Mouse (Mus musculus) midbrain, embryonic 13.5 days (tissue): Measurements from ENCODE around the gene Prm3. TPM values are rescaled to one million over a fixed set of nuclear protein-coding genes. Genes with fewer than 3 reads are reported as not detected.
A peak's percentile ranks its signal among the peaks of the same experiment; 100 is the strongest.

Experiments used
- ATAC-seq: fragments of 200-750 bp; cut with Nextera tagmentation; 2 replicates; pipeline ENCODE4 v1.8.0; 2017; ENCODE audit warnings: mild to moderate bottlenecking, moderate TSS enrichment, moderate library complexity
- H3K27ac ChIP-seq: fragments of 300-500 bp; sonication (generic); 2 replicates; pipeline ENCODE4 v1.5.1; 2015; ENCODE audit warnings: inconsistent platforms, mild to moderate bottlenecking, moderate library complexity
- H3K27me3 ChIP-seq: fragments of 300-500 bp; sonication (generic); 2 replicates; pipeline ENCODE4 v1.6.1; 2015; ENCODE audit warnings: mild to moderate bottlenecking, inconsistent platforms
- H3K36me3 ChIP-seq: fragments of 300-500 bp; sonication (generic); 2 replicates; pipeline ENCODE4 v1.6.1; 2015; ENCODE audit warnings: mild to moderate bottlenecking, inconsistent platforms
- H3K4me1 ChIP-seq: fragments of 300-500 bp; sonication (generic); replicated peaks from 2 replicates; pipeline ENCODE4 v1.6.1; 2015; ENCODE audit warnings: inconsistent platforms
- H3K4me2 ChIP-seq: fragments of 300-500 bp; sonication (generic); replicated peaks from 2 replicates; pipeline ENCODE4 v1.6.1; 2015; ENCODE audit warnings: moderate library complexity, mild to moderate bottlenecking, inconsistent platforms
- H3K4me3 ChIP-seq: fragments of 300-500 bp; sonication (generic); replicated peaks from 2 replicates; pipeline ENCODE4 v1.5.1; 2015; ENCODE audit warnings: mild to moderate bottlenecking, inconsistent platforms
- H3K9ac ChIP-seq: fragments of 300-500 bp; sonication (generic); replicated peaks from 2 replicates; pipeline ENCODE4 v1.6.1; 2015; ENCODE audit warnings: mild to moderate bottlenecking, inconsistent platforms
- H3K9me3 ChIP-seq: fragments of 300-500 bp; sonication (generic); 2 replicates; pipeline ENCODE4 v1.6.1; 2016; ENCODE audit warnings: mild to moderate bottlenecking, inconsistent platforms
- WGBS: fragments of 180-500 bp; shearing (Covaris S2); methylation state at CpG from one replicate; pipeline ENCODE4 v1.1.7; 2015; 5-methylcytosine and 5-hydroxymethylcytosine counted together
- polyA plus RNA-seq: library from polyadenylated mRNA; unstranded; fragments of >200 nt; fragmentation: Nextera tagmentation; extraction: Ambion mirVana; gene quantifications from 2 replicates; pipeline ENCODE4 v1.2.1, GENCODE M21; 2015

Prm3 gene
- polyA plus RNA-seq, 1 experiment from 2014 or later = not detected

DNA sequence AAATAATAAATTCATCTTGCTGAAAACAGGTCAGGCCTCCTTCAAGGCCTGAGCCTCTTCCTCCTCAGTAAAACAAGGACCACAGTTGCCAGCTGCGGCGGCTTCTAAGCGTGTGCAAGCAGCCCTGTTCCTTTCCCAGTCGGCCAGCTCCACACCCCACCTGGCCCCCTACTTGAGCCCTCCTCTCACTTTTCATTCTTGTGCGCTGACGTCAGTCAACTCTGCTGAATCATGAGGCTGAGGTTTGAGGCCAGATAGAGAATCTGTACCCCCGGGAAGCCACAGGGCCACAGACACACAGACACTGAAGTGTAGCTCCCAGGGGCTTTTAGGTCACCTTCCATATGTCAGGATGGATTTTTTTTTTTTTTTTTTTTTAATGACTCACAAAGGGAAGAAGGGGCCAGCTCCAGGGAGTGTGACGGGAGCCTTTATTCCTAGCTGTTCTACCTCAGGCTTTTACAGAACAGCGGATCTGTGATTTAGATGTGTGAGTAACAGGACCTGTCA is 8.8 kb downstream of the Prm3 start:
- Histone ChIP-seq H3K4me1 (peaks cover 29% of the 10 kb centered on the region), H3K27me3 (peaks cover 26% of the 10 kb centered on the region), H3K27ac (no peak overlapping the region), H3K36me3 (no peaks in the 10 kb centered on the region), H3K4me3 (no peak overlapping the region), H3K4me2 (no peak overlapping the region), H3K9me3 (no peaks in the 10 kb centered on the region), H3K9ac (no peak overlapping the region)
- ATAC-seq = no peak
- WGBS = 42% methylated on average over 9 of the region's 9 CpGs

DNA sequence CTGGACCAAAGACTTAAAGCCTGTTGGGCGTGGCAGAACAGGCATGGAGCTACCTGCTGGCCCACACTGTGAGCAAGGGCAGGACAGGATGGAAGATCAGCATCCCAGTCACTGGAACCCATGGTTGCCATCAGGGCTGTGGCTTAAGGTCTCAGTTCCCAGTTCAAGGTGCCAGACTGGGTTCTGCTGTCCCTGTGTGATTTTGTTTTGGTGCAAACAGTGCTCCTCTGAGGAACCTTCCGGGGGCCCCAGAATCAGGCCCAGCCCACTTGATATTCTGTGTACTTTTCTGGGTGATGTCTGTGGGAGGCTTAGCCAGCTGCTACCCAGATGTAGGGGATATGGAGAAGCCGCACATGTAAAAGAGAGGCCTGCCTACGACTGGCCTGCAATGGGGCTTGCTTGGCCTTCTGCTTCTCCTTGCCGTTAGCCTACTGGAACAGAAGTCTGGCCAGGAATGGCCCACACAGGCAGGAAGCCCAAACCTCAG is 10.0 kb downstream of the Prm3 start:
- no peaks in the 10 kb centered on the region for H3K36me3 ChIP-seq
- 86% methylated on average over 5 of the region's 5 CpGs for WGBS
- no peak overlapping the region for H3K4me3 ChIP-seq
- peaks cover 26% of the 10 kb centered on the region for H3K27me3 ChIP-seq
- peaks cover 24% of the 10 kb centered on the region for H3K4me1 ChIP-seq
- ATAC-seq = no peak
- H3K27ac ChIP-seq = no peak overlapping the region
- no peaks in the 10 kb centered on the region for H3K9me3 ChIP-seq
- 0 out of 2 replicates have a peak overlapping the region, but pooled peaks have one; percentile 14 for H3K9ac ChIP-seq
- H3K4me2 ChIP-seq = no peak overlapping the region

DNA sequence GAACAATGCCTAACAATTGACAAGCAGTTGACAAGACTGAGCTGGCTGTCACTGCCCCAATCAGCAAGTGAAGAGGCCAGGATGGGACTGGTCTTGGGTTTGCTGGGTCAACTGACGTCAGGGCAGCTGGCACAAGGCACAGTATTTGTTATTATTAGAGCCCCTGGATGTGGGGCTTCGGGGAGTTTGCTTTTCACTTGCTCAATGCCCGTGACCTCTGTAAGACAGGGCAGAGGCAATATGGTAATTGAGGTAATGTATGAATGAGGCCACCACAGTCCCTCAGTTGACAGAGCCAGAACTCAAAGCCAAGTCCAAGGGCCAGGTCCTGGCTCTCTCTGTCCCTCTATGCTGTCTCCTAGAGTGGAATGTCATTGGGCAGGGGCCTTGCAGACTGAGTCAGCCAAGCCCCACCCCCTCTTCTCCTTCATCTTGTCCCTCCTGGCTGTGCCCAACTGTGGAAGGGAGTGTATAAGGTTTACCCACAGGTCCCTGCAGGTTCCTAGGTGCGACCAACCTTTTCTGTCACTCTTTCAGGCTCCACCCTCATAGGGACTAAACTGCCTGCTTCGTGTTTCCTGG is 13.0 kb downstream of the Prm3 start:
- H3K9me3 ChIP-seq = no peaks in the 10 kb centered on the region
- no peak overlapping the region for H3K27ac ChIP-seq
- 74% methylated on average over 5 of the region's 5 CpGs for WGBS
- H3K9ac ChIP-seq = no peak overlapping the region
- no peak overlapping the region for H3K4me2 ChIP-seq
- no peaks in the 10 kb centered on the region for H3K36me3 ChIP-seq
- no peak overlapping the region for H3K4me3 ChIP-seq
- peaks cover 4% of the 10 kb centered on the region for H3K27me3 ChIP-seq
- H3K4me1 ChIP-seq = peaks cover 10% of the 10 kb centered on the region
- no peak for ATAC-seq

DNA sequence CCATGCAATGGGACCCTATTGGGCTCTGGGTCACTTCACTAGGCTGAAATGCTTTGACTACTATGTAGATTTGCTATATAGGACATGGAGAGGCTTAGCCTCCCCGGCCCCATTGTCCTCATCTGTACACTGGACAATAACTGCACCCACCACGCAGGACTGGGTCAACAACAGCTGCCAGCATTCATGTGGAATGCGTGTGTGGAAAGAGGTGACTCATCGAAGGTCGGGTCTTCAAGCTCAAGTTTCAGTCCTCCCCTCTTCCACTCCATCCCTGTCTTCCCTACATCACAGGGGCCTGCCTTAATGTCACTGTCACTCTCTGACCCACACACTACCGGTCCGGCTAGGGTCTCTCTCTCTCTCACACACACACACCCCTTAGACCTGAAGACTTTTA is 14.4 kb downstream of the Prm3 start:
- no peaks in the 10 kb centered on the region for H3K9me3 ChIP-seq
- H3K27ac ChIP-seq = no peak overlapping the region
- no peak overlapping the region for H3K9ac ChIP-seq
- no peaks in the 10 kb centered on the region for H3K4me1 ChIP-seq
- no peak overlapping the region for H3K4me2 ChIP-seq
- 72% methylated on average over 7 of the region's 7 CpGs for WGBS
- no peaks in the 10 kb centered on the region for H3K27me3 ChIP-seq
- no peak overlapping the region for H3K4me3 ChIP-seq
- H3K36me3 ChIP-seq = no peaks in the 10 kb centered on the region
- ATAC-seq = no peak

DNA sequence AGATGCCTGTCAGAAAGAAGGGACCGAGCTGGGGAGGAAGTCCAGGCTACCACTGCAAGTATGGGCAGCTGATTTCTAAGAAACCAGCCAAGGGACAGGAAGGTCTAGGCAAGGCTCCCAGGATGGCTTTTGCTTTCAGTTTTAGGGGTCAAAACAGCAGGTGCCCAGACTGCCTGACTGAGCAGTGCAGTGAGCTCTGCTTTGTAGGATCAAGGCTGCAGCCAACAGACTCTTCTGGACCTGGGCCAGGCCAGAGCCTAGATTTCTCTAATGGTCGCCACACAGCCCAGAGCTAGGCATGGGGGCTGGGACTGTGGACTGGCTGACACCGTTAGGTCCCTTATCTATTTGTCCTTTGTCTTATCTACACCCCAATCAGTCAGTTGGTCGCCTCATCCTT is 16.0 kb downstream of the Prm3 start:
- no peak for ATAC-seq
- Histone ChIP-seq H3K36me3 (no peaks in the 10 kb centered on the region), H3K4me2 (no peak overlapping the region), H3K27ac (no peak overlapping the region), H3K27me3 (0 out of 2 replicates have a peak, but pooled peaks cover 2% of the 10 kb centered on the region), H3K4me3 (no peak overlapping the region), H3K9ac (no peak overlapping the region), H3K9me3 (no peaks in the 10 kb centered on the region), H3K4me1 (no peaks in the 10 kb centered on the region)
- 84% methylated on average over 4 of the region's 4 CpGs for WGBS

DNA sequence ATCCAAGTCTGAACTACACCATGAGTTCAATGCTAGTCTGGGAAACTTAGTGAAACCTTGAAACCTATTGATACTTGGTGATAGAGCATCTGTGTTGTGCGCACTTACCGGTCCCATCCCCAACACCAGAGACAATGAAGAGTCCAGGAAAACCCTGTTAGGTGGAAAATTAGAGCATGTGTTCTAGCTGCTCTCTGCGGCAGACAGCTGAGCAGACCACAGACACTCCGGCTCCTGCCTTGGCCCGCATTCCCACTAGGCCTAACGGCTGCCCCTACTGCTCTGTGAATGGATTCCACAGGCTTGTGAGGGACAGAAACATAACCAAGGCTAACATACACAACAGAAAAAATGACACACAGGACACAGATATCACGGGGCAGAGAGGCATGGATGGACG is 17.2 kb downstream of the Prm3 start:
- Histone ChIP-seq H3K9ac (no peak overlapping the region), H3K27me3 (peaks cover 6% of the 10 kb centered on the region; the same call in 1 of the 2 replicates), H3K4me2 (no peak overlapping the region), H3K27ac (no peak overlapping the region), H3K4me1 (no peaks in the 10 kb centered on the region), H3K36me3 (no peaks in the 10 kb centered on the region), H3K4me3 (no peak overlapping the region), H3K9me3 (no peaks in the 10 kb centered on the region)
- no peak for ATAC-seq
- 87% methylated on average over 8 of the region's 8 CpGs for WGBS

DNA sequence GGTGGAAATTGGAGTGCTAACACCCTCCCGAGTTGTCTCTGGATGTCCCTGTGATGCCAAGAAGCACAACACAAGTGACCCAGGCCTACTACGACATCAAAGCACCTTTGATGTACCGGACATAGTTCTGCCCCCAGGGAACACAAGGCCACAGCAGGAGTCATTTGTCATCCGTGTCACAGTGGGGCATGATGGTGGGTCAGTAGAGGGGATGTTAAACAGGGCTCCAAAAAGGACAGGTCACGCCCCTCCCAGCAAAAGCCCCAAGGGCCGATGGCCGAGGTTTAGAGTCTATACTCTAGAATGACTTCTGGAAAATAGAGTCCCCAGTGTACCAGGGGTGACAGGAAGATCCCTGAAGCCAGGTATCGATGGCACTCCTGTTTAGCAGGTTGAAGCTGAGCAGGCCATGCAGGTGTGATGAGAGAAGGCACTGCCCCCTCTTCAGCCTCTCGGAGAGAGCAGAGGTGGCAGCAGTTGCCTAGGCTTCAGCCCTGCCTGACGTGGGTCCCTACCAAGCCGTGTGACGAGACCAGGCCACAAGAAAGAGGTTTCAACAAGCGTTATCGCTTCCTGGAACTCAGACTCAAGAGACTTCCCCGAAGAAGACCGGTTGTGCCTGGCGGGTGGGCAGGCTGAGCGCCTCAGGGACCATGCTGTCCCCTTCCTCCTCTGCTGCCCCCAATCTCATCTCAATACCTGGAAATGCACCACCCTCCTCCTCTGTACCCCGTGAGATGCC is 18.8 kb downstream of the Prm3 start:
- Histone ChIP-seq H3K4me3 (no peak overlapping the region), H3K9me3 (no peaks in the 10 kb centered on the region), H3K4me2 (no peak overlapping the region), H3K36me3 (no peaks in the 10 kb centered on the region), H3K9ac (no peak overlapping the region), H3K27ac (no peak overlapping the region), H3K27me3 (peaks cover 6% of the 10 kb centered on the region; the same call in 1 of the 2 replicates), H3K4me1 (no peaks in the 10 kb centered on the region)
- WGBS = 65% methylated on average over 19 of the region's 19 CpGs
- no peak for ATAC-seq

DNA sequence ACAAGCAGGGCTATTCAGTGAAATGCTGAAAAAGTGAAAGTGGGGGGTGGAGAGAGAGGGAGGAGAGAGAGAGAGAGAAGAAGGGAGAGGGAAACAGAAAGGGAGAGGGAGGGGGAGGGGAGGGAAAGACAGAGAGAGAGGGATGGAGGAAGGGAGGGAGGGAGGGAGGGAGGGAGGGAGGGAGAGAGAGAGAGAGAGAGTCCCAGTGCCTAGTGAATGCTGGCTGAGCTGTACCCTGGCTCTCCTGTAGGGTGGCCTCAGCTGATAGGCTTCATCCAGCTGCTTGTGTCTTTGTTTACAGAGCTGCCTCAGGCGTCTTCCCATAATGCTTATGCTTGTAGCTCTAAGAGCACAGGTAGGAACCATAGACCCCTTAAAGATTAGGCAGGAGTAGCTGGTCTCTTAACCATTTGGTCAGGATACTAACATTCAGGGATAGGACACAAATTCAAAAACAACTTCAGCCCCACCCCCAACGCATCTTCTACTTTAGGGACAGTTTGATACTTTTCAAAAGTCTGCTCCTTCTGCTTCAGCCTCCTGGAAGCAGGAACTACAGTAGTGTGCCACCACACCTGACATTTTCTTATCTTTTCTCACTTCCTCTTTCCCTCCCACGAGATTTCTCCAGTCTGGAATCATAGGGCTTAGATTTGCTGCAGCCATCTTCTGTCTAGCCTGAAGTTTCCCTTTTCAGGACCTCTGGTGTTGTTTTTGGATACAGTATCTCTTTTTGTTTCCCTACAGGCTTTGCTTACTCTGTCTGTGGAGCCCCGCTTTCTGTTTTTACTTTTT is 20.0 kb downstream of the Prm3 start:
- 61% methylated on average over 4 of the region's 4 CpGs for WGBS
- no peak; the same call in 1 of the 2 replicates for ATAC-seq
- no peaks in the 10 kb centered on the region for H3K4me1 ChIP-seq
- H3K27me3 ChIP-seq = peaks cover 6% of the 10 kb centered on the region; the same call in 1 of the 2 replicates
- no peak overlapping the region for H3K4me3 ChIP-seq
- no peak overlapping the region for H3K27ac ChIP-seq
- no peaks in the 10 kb centered on the region for H3K36me3 ChIP-seq
- H3K4me2 ChIP-seq = no peak overlapping the region
- no peak overlapping the region for H3K9ac ChIP-seq
- H3K9me3 ChIP-seq = no peaks in the 10 kb centered on the region

DNA sequence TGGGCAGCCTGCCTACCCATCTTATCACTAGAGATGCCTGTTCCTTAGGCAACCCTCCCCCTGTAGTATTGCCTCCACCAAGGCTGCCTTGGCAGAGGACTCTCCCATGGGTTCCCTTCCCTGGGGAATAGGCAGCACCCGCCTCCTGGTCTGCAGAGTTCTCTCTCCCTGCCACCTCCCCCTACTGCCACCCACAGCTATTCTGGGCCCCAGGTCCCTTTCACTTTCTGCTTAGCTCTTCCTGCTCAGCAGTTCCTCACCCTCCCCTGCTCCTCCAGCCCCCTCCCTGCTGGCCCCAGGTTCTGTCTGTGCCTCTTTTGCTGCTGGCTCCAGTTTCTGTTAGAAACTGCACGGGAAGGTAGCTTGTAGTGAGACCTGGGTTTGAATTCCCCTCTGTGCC is 21.1 kb downstream of the Prm3 start:
- Histone ChIP-seq H3K27me3 (peaks cover 6% of the 10 kb centered on the region; the same call in 1 of the 2 replicates), H3K9ac (no peak overlapping the region), H3K36me3 (no peaks in the 10 kb centered on the region), H3K4me2 (no peak overlapping the region), H3K27ac (no peak overlapping the region), H3K4me1 (no peaks in the 10 kb centered on the region), H3K9me3 (no peaks in the 10 kb centered on the region), H3K4me3 (no peak overlapping the region)
- ATAC-seq = no peak
- 49% methylated on average over 2 of the region's 2 CpGs for WGBS

DNA sequence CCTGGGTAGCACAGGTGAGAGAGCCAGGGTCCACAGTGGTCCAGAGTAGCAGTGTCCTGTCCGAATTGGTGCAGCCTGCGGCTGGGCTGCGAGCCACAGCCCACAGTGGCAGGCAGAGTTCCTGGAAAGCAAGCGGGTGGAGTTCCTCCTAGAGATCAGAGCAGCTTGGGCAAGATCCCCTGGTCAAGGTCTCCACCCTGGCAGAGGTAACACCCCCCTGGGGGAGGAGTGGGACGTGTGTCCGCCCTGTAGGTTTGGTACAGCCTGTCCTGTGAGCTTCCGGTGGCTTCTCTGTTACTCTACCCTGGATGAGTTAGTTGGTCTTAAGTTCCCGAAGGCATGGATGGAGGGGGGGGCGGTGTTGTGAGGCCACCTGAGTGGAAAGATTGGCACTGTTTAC is 21.9 kb downstream of the Prm3 start:
- no peak overlapping the region for H3K4me3 ChIP-seq

DNA sequence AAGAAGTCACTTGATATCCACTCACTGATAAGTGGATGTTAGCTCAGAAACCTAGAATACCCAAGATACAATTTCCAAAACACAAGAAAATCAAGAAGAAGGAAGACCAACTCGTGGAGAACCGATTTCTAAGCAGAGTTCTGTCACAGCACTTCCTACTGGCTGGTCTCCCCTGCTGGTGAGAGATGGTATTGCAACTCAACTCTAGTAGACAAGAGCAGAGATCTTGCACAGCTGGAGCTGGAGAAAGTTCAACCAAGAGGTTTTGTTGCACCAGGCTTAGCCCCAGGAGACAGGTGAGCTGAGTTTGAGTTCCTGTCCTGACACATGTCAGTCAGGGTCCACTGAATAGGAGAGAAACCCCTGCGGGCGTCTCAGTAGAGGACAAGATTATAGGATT is 23.6 kb downstream of the Prm3 start:
- Histone ChIP-seq H3K9me3 (no peaks in the 10 kb centered on the region), H3K9ac (no peak overlapping the region), H3K27me3 (peaks cover 6% of the 10 kb centered on the region; the same call in 1 of the 2 replicates), H3K27ac (no peak overlapping the region), H3K4me1 (no peaks in the 10 kb centered on the region), H3K4me2 (no peak overlapping the region), H3K36me3 (no peaks in the 10 kb centered on the region), H3K4me3 (no peak overlapping the region)
- WGBS = 44% methylated on average over 4 of the region's 4 CpGs
- no peak for ATAC-seq

More for the DNA sequence above, 21.9 kb downstream of the Prm3 start:
- no peaks in the 10 kb centered on the region for H3K9me3 ChIP-seq
- H3K4me2 ChIP-seq = no peak overlapping the region
- H3K9ac ChIP-seq = no peak overlapping the region
- no peak for ATAC-seq
- no peaks in the 10 kb centered on the region for H3K36me3 ChIP-seq
- 69% methylated on average over 9 of the region's 9 CpGs for WGBS
- H3K4me1 ChIP-seq = no peaks in the 10 kb centered on the region
- peaks cover 6% of the 10 kb centered on the region; the same call in 1 of the 2 replicates for H3K27me3 ChIP-seq
- no peak overlapping the region for H3K27ac ChIP-seq

DNA sequence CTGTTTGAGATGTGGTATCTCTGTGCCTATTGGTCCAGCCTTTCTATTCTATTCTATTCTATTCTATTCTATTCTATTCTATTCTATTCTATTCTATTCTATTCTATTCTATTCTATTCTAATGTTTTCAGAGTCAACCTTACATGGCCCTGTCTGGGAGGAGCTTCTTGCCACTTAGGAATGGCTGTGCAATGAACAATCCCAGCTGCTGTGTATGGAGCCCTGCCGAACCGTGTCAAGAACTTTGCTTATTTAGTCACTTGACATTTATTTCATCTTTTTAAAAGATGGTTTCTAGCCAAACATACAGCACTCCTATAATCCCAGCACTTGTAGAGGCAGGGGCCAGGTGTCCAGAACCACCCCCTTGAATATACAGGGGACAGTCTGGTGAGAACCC is 26.4 kb downstream of the Prm3 start:
- no peaks in the 10 kb centered on the region for H3K4me1 ChIP-seq
- WGBS = 68% methylated on average over 2 of the region's 2 CpGs
- no peak overlapping the region for H3K4me3 ChIP-seq
- H3K9ac ChIP-seq = no peak overlapping the region
- ATAC-seq = no peak
- no peaks in the 10 kb centered on the region for H3K9me3 ChIP-seq
- no peak overlapping the region for H3K27ac ChIP-seq
- H3K27me3 ChIP-seq = peaks cover under 1% of the 10 kb centered on the region; the same call in 1 of the 2 replicates
- no peak overlapping the region for H3K4me2 ChIP-seq
- no peaks in the 10 kb centered on the region for H3K36me3 ChIP-seq
